Mouse (Mus musculus) midbrain, postnatal 0 days (tissue): ENCODE results near the gene Kirrel. TPM values are rescaled to one million over a fixed set of nuclear protein-coding genes. Genes with fewer than 3 reads are reported as not detected.

Experiments used
- ATAC-seq: fragments of 200-750 bp; cut with Nextera tagmentation; 2 replicates; pipeline ENCODE4 v1.8.0; 2017; ENCODE audit warnings: moderate number of reproducible peaks, mild to moderate bottlenecking, moderate TSS enrichment, moderate library complexity; ENCODE audit not compliant: low FRiP score
- DNase-seq: peaks from one replicate; pipeline ENCODE4 v3.0.0-alpha.2; 2015; ENCODE audit warnings: low spot score
- H3K27ac ChIP-seq: fragments of 300-500 bp; sonication (generic); 2 replicates; pipeline ENCODE4 v1.5.1; 2014; ENCODE audit warnings: low read depth, mild to moderate bottlenecking, low read length, mixed read lengths
- H3K27me3 ChIP-seq: fragments of 300-500 bp; sonication (generic); 2 replicates; pipeline ENCODE4 v1.6.1; 2014; ENCODE audit warnings: low read length, control low read depth, mixed read lengths; ENCODE audit not compliant: insufficient read depth
- H3K36me3 ChIP-seq: fragments of 300-500 bp; sonication (generic); 2 replicates; pipeline ENCODE4 v1.6.1; 2014; ENCODE audit warnings: low read length, control low read depth, mixed read lengths; ENCODE audit not compliant: insufficient read depth
- H3K4me1 ChIP-seq: fragments of 300-500 bp; sonication (generic); 2 replicates; pipeline ENCODE4 v1.6.1; 2014; ENCODE audit warnings: mild to moderate bottlenecking, control low read depth, antibody characterized with exemption, low read length, mixed read lengths; ENCODE audit not compliant: insufficient read depth
- H3K4me2 ChIP-seq: fragments of 300-500 bp; sonication (generic); 2 replicates; pipeline ENCODE4 v1.6.1; 2014; ENCODE audit warnings: low read depth, mild to moderate bottlenecking, low read length, mixed read lengths; ENCODE audit not compliant: poor library complexity, severe bottlenecking
- H3K4me3 ChIP-seq: fragments of 300-500 bp; sonication (generic); 2 replicates; pipeline ENCODE4 v1.5.1; 2014; ENCODE audit warnings: low read depth, mild to moderate bottlenecking, low read length, moderate library complexity
- H3K9ac ChIP-seq: fragments of 300-500 bp; sonication (generic); replicated peaks from 2 replicates; pipeline ENCODE4 v1.6.1; 2014; ENCODE audit warnings: mild to moderate bottlenecking, low read length, moderate library complexity, mixed read lengths; ENCODE audit not compliant: poor library complexity, severe bottlenecking
- H3K9me3 ChIP-seq: fragments of 300-500 bp; sonication (generic); 2 replicates; pipeline ENCODE4 v1.6.1; 2016; ENCODE audit warnings: low read length, control low read depth
- CTCF ChIP-seq: IDR thresholded peaks from 2 replicates; pipeline ENCODE4 v1.5.1; 2016; ENCODE audit warnings: antibody characterized with exemption, mild to moderate bottlenecking
- WGBS: fragments of 180-500 bp; shearing (Covaris S2); extraction: QIAGEN DNeasy Blood & Tissue Kit; methylation state at CpG from one replicate; pipeline ENCODE4 v1.1.7; 2014; 5-methylcytosine and 5-hydroxymethylcytosine counted together
- polyA plus RNA-seq: library from polyadenylated mRNA; unstranded; fragments of >200 nt; fragmentation: Nextera tagmentation; extraction: Ambion mirVana; gene quantifications from 2 replicates; pipeline ENCODE4 v1.2.1, GENCODE M21; 2015
- total RNA-seq: library from RNA; depleted of rRNA; stranded (reverse); fragments of >200 nt; gene quantifications from 2 replicates; pipeline ENCODE4 v1.2.3, GENCODE M21; 2014

Kirrel gene
- total and polyA plus RNA-seq, 2 experiments from 2014 or later: 3.3 to 11.1 TPM

- ATAC-seq (no peak), DNase-seq (no peak)
- no peak for TF ChIP-seq CTCF
- H3K4me3 ChIP-seq: no peak overlapping the region
- H3K9ac ChIP-seq: 0 out of 2 replicates have a peak overlapping the region, but pooled peaks have one; percentile 9
- H3K9me3 ChIP-seq: no peaks in the 10 kb centered on the region
- H3K36me3 ChIP-seq: no peaks in the 10 kb centered on the region
- no peaks in the 10 kb centered on the region for H3K27me3 ChIP-seq
- H3K4me1 ChIP-seq: peaks cover 23% of the 10 kb centered on the region; the same call in 1 of the 2 replicates
- H3K4me2 ChIP-seq: no peak overlapping the region
- peak overlapping the region; percentile 39; the same call in 1 of the 2 replicates for H3K27ac ChIP-seq
- 19% methylated on average over 8 of the region's 8 CpGs for WGBS
Measured at GRCm38 (mm10) chr3:87165291-87165881, 9.2 kb downstream of the Kirrel start.

- H3K27ac ChIP-seq: no peak overlapping the region; the same call in 1 of the 2 replicates
- peaks cover 25% of the 10 kb centered on the region; the same call in 1 of the 2 replicates for H3K4me1 ChIP-seq
- ATAC-seq (no peak), DNase-seq (no peak)
- no peak overlapping the region for H3K9ac ChIP-seq
- H3K9me3 ChIP-seq: no peaks in the 10 kb centered on the region
- 84% methylated on average over 6 of the region's 6 CpGs for WGBS
- no peaks in the 10 kb centered on the region for H3K36me3 ChIP-seq
- H3K4me2 ChIP-seq: no peak overlapping the region
- TF ChIP-seq CTCF: no peak
- no peaks in the 10 kb centered on the region for H3K27me3 ChIP-seq
- H3K4me3 ChIP-seq: no peak overlapping the region
Measured at GRCm38 (mm10) chr3:87164099-87164815, 10.3 kb downstream of the Kirrel start.

- 54% methylated on average over 4 of the region's 4 CpGs for WGBS
- no peaks in the 10 kb centered on the region for H3K27me3 ChIP-seq
- peaks cover 28% of the 10 kb centered on the region for H3K4me1 ChIP-seq
- DNase-seq: no peak
- H3K27ac ChIP-seq: no peak overlapping the region
- H3K4me3 ChIP-seq: no peak overlapping the region
- no peak for TF ChIP-seq CTCF
- no peaks in the 10 kb centered on the region for H3K9me3 ChIP-seq
- no peak overlapping the region for H3K9ac ChIP-seq
- H3K4me2 ChIP-seq: no peak overlapping the region
- ATAC-seq: no peak
- H3K36me3 ChIP-seq: no peaks in the 10 kb centered on the region
Measured at GRCm38 (mm10) chr3:87163116-87163515, 11.4 kb downstream of the Kirrel start.

GRCm38 (mm10) chr3:87162380-87162779 lies 12.2 kb downstream of the Kirrel start:
- Histone ChIP-seq H3K9me3 (no peaks in the 10 kb centered on the region), H3K36me3 (no peaks in the 10 kb centered on the region), H3K9ac (no peak overlapping the region), H3K4me1 (peaks cover 32% of the 10 kb centered on the region), H3K27ac (no peak overlapping the region), H3K27me3 (no peaks in the 10 kb centered on the region), H3K4me2 (no peak overlapping the region), H3K4me3 (no peak overlapping the region)
- WGBS: 81% methylated on average over 5 of the region's 5 CpGs
- no peak for TF ChIP-seq CTCF
- ATAC-seq (no peak), DNase-seq (no peak)

GRCm38 (mm10) chr3:87161601-87162000 lies 12.9 kb downstream of the Kirrel start:
- Histone ChIP-seq H3K4me3 (no peak overlapping the region), H3K27ac (peak overlapping the region; percentile 47), H3K4me1 (peaks cover 32% of the 10 kb centered on the region), H3K27me3 (no peaks in the 10 kb centered on the region), H3K36me3 (no peaks in the 10 kb centered on the region), H3K9ac (no peak overlapping the region), H3K4me2 (no peak overlapping the region), H3K9me3 (no peaks in the 10 kb centered on the region)
- WGBS: 88% methylated on average over 5 of the region's 5 CpGs
- ATAC-seq (no peak), DNase-seq (no peak)
- TF ChIP-seq CTCF: no peak

GRCm38 (mm10) chr3:87160819-87161509 lies 13.6 kb downstream of the Kirrel start:
- ATAC-seq: peak; percentile 57
- TF ChIP-seq CTCF: no peak
- H3K27me3 ChIP-seq: no peaks in the 10 kb centered on the region
- H3K9me3 ChIP-seq: no peaks in the 10 kb centered on the region
- no peak overlapping the region for H3K4me3 ChIP-seq
- H3K4me1 ChIP-seq: peaks cover 32% of the 10 kb centered on the region
- 23% methylated on average over 6 of the region's 6 CpGs for WGBS
- H3K4me2 ChIP-seq: no peak overlapping the region
- peak; percentile 78 for DNase-seq
- H3K36me3 ChIP-seq: no peaks in the 10 kb centered on the region
- no peak overlapping the region for H3K9ac ChIP-seq
- H3K27ac ChIP-seq: peak overlapping the region; percentile 47
